Mouse (Mus musculus) mature B cell (primary cell): ENCODE data around the gene Pard3.

Source experiments
- in situ Hi-C: fragments of 300-500 bp; cut with MboI; formaldehyde crosslinking; loops from 2 replicates; pipeline ENCODE4 v1.14.3; 2019

The Pard3 gene

DNA sequence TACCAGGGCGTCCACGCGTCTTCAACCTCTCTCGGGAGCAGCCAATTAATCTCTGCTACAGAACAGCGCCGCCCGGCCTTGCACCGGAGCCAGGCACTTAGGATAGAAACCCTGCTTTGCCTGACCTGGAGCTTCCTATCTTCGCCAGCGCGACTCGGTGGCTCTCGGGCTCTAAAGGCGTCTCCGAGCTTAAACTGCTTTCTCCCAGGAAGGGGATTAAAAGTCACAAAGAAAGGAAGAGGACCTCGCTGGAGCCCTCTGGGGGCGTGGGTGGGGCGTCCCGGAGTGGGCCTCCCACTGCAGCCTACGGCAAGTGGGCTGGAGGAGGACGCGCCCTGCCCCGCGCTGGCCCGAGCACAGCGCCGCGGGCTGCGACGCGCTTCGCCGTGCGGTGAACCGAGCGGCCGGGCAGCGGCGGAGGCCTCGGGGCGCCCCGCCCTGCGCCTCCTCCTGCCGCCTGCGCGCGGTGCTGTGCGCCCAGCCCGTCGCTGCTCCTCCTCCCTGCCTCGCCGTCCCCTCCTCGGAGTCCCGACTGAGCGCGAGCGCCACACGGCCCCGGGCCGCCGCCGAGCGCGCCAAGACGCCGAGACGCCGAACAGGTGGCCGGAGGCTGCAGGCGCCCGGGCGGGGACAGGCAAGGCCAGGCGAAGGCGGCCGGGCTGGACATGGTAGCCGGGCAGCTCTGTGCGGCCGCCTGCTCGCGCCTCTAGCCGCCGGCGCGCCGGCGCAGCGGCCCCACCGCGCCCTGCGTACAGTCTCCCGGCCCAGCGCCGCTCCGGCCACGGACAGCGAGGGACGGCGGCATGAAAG is at the start of gene Pard3:
TSS of gene Pard3 (plus strand) at position 343 of the 810 bp plus-strand sequence.
- in situ Hi-C loops: no loop called here

DNA sequence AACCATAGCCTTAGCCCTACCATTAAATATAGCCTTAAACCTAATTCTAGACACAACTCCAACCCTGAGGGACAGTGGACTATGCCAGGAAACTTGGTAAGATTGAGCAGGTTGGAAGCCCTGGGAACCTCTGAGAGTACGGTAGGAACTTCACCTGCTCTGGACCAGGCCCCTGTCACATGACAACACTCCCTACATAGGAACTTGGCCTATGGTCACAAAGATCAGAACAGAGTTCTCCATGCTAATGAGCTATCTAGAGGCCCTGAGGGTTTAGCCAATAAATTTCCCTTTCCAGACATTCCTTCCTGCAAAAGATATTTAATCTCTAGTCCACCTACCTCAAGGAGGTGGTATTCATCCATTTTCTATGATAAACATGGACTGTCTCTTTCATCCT is 41.9 kb upstream of the Pard3 start:
- in situ Hi-C loops: no loop called here

DNA sequence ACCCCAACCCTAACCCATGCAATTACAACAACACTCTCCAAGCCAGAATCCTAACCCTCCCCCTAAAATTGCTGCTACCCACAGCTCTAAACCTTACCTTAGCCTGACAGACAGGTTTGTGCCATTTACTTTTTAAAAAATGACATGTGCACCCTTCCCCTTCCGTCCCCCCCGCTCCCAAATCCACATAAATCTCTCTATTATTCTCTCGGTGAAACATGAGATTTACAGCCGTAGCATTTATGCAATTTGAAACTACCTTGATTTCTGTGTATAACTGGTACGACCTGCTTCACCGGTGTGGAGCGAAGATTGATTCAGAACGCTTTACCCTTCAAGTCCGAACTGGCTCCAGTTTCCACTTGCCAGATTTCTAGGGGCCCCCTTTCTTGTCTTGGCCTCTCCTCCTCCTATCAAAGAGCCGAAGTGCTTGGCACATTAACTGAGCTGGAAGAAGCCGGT is 38.4 kb upstream of the Pard3 start:
- in situ Hi-C loops: no loop called here

DNA sequence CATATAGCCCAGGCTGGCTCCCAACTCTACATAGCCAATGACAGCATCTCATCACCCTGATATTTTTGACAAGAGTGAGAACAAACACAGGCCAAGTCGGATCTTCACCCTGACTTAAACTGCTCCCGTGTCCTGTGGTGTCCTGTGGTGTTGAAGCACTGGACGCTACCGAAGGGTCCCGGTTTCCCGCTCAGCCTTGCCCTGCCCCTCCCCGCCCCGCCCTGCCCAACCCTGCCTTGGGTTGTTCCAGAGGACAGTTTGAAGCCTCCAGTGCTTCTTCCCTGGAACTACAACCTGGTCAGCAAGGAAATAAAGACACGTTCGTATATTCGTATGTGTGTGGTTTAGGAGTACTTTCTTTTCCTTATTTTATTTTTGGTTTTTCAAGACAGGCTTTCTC is 37.9 kb upstream of the Pard3 start:
- in situ Hi-C loops: no loop called here

- in situ Hi-C loops: no loop called here
These were observed 32.2 kb upstream of the Pard3 start for GRCm38 (mm10) chr8:127031476-127031875.

- in situ Hi-C loops: no loop called here
These were observed 24.8 kb upstream of the Pard3 start for GRCm38 (mm10) chr8:127038928-127039327.

DNA sequence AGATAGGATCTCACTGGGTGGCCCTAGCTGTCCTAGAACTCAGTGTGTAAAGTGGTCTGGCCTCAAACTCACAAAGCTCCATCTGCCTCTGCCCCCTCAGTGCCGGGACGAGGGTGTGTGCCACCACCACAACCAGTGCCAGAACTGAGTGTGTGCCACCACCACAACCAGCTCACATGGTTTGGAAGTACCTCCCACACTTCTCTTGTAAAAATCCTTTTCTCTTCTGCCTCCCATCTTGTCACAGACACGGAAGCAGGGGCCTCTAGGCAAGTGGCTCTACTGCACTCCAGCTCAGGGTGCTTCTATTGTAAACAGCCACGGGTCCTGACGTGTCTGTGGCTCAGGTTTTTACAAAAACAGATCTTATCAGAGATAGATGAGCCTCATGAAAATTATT is 13.7 kb upstream of the Pard3 start:
- in situ Hi-C loops: no loop called here

- in situ Hi-C loops: no loop called here
These were observed 11.6 kb upstream of the Pard3 start for GRCm38 (mm10) chr8:127052132-127052531.

GRCm38 (mm10) chr8:127055081-127055480 is 8.6 kb upstream of the Pard3 start:
- in situ Hi-C loops: no loop called here

GRCm38 (mm10) chr8:127058759-127059158 is 4.9 kb upstream of the Pard3 start:
- in situ Hi-C loops: no loop called here

- in situ Hi-C loops: no loop called here
These were observed 3.9 kb upstream of the Pard3 start for GRCm38 (mm10) chr8:127059826-127060225.

GRCm38 (mm10) chr8:127064361-127065112 is 844 bp downstream of the Pard3 start:
- in situ Hi-C loops: no loop called here

DNA sequence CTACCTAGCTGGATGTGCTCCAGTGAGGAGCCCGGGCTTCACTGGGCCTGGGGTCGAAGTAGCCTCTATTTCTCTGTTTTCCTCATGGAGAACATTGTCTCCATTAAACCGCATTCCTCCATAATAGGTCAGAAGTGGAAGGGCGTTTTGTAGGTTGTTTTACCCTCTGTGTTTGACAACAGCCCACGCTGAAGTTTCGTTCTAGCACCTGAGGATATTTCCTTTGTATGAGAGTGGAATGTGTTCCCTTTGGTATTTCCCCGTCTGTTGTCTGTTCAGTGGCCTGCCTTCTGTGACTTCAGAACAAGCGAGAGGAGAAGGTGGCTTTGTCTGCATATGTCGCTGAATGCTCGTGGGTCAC is 1.4 kb downstream of the Pard3 start:
- in situ Hi-C loops: no loop called here

GRCm38 (mm10) chr8:127065791-127066190 is 2.1 kb downstream of the Pard3 start:
- in situ Hi-C loops: no loop called here

DNA sequence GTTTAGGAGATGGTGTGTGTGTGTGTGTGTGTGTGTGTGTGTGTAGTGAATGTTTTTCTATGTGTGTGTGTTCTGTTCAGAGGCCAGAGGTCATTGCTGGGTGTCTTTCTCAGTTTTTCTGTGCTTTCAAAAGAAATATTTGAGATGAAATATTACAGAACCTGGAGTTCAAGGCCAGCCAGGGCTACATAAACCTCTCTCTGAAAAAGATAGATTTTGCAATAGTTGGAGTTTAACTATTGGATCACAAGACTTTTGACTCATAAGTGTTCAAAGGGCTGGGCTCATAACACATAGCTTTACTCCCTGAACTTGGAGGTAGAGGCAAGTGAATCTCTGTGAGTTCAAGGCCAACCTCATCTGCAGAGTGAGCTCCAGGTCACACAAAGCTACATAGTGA is 2.8 kb downstream of the Pard3 start:
- in situ Hi-C loops: no loop called here

DNA sequence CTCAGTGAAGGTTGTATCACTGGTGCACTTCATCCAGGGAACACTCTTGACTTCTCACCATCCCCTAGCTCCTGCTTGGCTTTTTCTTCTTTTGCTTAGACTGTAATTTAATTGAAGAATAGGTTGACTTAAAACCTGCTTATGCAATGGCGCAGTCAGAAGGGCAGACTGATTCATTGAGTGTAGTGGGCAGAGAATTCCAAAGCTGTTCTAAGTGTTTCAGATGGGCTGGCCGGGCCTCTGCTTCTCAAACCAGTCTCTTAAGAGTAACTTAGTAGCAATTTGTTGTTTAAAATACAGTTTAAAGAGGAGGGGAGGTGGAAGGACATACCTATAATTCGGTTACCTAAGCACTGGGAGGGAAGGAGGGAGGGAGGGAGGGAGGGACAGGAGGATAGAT is 5.0 kb downstream of the Pard3 start:
- in situ Hi-C loops: no loop called here

DNA sequence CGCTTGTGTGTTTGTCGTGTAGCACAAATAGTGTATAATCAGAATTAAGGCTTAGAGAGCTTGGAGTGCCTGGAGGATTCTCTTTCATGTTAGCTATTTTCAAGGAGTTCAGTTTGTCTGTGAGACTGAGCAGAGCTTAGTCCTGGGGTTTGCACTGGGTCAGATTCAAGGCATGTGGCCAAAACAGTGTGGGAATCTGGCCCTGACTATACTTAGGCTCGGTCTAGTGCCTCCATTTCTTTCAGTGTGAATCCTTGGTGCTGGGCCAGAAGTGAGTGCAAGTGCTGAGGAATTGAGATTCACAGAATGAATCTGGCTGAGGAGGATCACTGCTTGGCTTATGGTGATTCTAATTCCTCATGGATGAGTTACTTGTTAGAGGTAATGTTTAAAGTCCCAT is 6.5 kb downstream of the Pard3 start:
- in situ Hi-C loops: no loop called here

GRCm38 (mm10) chr8:127073052-127073618 is 9.4 kb downstream of the Pard3 start:
- in situ Hi-C loops: no loop called here

DNA sequence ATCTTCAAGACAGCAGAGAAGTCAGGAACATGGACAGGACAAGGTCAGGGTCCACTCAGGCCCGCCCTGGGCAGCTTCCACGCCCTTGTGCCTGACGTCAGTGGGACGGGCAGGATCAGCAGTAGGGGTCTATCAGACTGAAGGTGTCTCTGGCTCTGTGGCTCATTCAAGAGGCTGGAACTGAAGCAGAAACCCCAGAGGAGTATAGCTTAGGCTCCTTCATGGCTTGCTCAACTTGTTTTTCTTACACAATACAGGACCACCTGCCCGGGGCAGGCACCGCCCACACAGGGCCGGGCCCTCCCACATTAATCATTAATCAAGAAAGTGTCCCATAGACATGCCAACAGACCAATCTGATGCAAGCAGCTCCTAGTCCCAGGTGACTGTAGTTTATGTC is 12.8 kb downstream of the Pard3 start:
- in situ Hi-C loops: no loop called here

- in situ Hi-C loops: no loop called here
These were observed 15.6 kb downstream of the Pard3 start for GRCm38 (mm10) chr8:127079244-127079805.

- in situ Hi-C loops: no loop called here
These were observed 17.6 kb downstream of the Pard3 start for GRCm38 (mm10) chr8:127081297-127081696.

GRCm38 (mm10) chr8:127082486-127082885 is 18.8 kb downstream of the Pard3 start:
- in situ Hi-C loops: no loop called here

GRCm38 (mm10) chr8:127084565-127084964 is 20.9 kb downstream of the Pard3 start:
- in situ Hi-C loops: no loop called here
